Mouse (Mus musculus) liver, embryonic 14.5 days (tissue): ENCODE results near the gene Gm32742.

Experiments
- CTCF ChIP-seq: IDR thresholded peaks from 2 replicates; pipeline ENCODE4 v1.5.1; 2016; ENCODE audit warnings: antibody characterized with exemption, low read depth, control low read depth
- EP300 ChIP-seq: IDR thresholded peaks from 2 replicates; pipeline ENCODE4 v1.6.1; 2016; ENCODE audit warnings: antibody characterized with exemption, low read depth

GRCm38 (mm10) chr9:51170298-51170697 lies 5.0 kb upstream of the Gm32742 start:
- no peak for TF ChIP-seq EP300
- TF ChIP-seq CTCF = no peak
